Mouse (Mus musculus): ENCODE data around the gene Ctdspl2. TPM values are rescaled to one million over a fixed set of nuclear protein-coding genes. Genes with fewer than 3 reads are reported as not detected.

Gene Ctdspl2
- polyA plus RNA-seq (2017; shearing (Covaris generic)), result 69.4 TPM

GRCm38 (mm10) chr2:121955765-121956223 is at the start of gene Ctdspl2, which contains the start of gene Mageb3:
Gene Ctdspl2, plus strand, starts transcription at chr2:121956001.
Gene Mageb3, minus strand, starts transcription at chr2:121956092.

GRCm38 (mm10) chr2:122027862-122028755 is 72.3 kb downstream of the Ctdspl2 start, which contains the start of gene Eif3j1:
Gene Eif3j1, plus strand, starts transcription at chr2:122028546.

Other genes with a start within 250 kb of the Ctdspl2 start
- gene Frmd5, start 148.9 kb upstream of the Ctdspl2 start, polyA plus RNA-seq (2017; shearing (Covaris generic)), result 1.4 TPM
- gene Casc4, start 89.0 kb upstream of the Ctdspl2 start, polyA plus RNA-seq (2017; shearing (Covaris generic)), result 1.0 TPM
- gene Mageb3, start 91 bp downstream of the Ctdspl2 start, polyA plus RNA-seq (2017; shearing (Covaris generic)), result not detected
- 4.9 TPM for gene Eif3j1, start 72.5 kb downstream of the Ctdspl2 start, polyA plus RNA-seq (2017; shearing (Covaris generic))
- gene Spg11, start 162.4 kb downstream of the Ctdspl2 start, polyA plus RNA-seq (2017; shearing (Covaris generic)), result 21.3 TPM
- 9,808 TPM for gene B2m, start 191.7 kb downstream of the Ctdspl2 start, polyA plus RNA-seq (2017; shearing (Covaris generic))
- gene Trim69, start 204.7 kb downstream of the Ctdspl2 start, polyA plus RNA-seq (2017; shearing (Covaris generic)), result 0.51 TPM
- 1.1 TPM for gene Patl2, start 230.2 kb downstream of the Ctdspl2 start, polyA plus RNA-seq (2017; shearing (Covaris generic))
- gene Terb2, start 230.3 kb downstream of the Ctdspl2 start, polyA plus RNA-seq (2017; shearing (Covaris generic)), result not detected

All from activated CD4-positive, CD25-positive, alpha-beta regulatory T cell, adult 9 weeks (primary cell).